Mouse (Mus musculus): ENCODE data around the gene Acbd4. TPM values are rescaled to one million over a fixed set of nuclear protein-coding genes. Genes with fewer than 3 reads are reported as not detected.
A peak's percentile ranks its signal among the peaks of the same experiment; 100 is the strongest.

Gene Acbd4
- total and polyA plus RNA-seq, 2 experiments from 2014 or later = 16.3 to 21.6 TPM

DNA sequence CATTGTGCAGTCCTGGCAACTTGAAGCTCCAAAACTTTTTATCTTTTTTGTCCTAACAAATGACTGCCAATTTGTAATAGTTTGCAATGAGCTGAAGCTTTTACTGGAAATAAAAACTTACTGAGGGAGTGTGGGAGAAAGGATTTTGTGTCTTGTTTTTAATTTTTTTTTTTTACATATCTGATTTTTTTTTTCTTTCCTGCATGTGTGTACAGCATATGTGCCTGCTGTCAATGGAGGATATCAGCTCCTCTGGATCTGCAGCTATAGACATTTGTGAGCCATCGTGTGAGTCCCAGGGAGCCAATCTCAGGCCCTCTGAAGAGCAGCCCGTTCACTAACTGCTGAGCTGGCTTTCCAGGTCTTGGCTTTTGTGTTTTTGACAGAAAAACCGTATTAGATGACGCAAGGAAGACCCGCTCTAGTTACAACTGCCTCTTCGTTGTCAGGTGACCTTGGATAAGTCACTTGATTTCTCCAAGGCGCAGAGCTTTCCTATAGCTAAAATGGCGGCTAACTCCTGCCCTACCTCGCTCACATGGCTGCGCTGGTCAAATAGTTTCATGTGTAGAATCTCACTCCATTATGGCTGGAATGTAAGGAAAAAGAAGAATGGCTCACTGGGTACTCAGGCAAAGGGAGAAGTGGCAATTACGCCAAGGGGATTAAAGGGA is 12.9 kb downstream of the Acbd4 start:
- ATAC-seq (ENCODE audit: insufficient read depth, low read depth) (no peak), DNase-seq (ENCODE audit: low spot score) (no peak)
- peaks cover 25% of the 10 kb centered on the region for H3K4me1 ChIP-seq (ENCODE audit: control insufficient read depth, insufficient read depth)
- H3K9me3 ChIP-seq (replicated peaks; ENCODE audit: control insufficient read depth, low read length) = no peaks in the 10 kb centered on the region
- peak overlapping the region; percentile 56 for H3K4me3 ChIP-seq (ENCODE audit: low read depth, low read length)
- H3K4me2 ChIP-seq (ENCODE audit: low read depth, low read length) = peak overlapping the region; percentile 63
- WGBS = 85% methylated on average over 11 of the region's 11 CpGs
- no peak for TF ChIP-seq CTCF (IDR thresholded peaks at IDR 0.05; ENCODE audit: low read depth)
- no peak for TF ChIP-seq EP300 (IDR thresholded peaks at IDR 0.05; ENCODE audit: low read depth)
- H3K36me3 ChIP-seq (replicated peaks; ENCODE audit: control insufficient read depth, insufficient read depth, low read length) = no peaks in the 10 kb centered on the region
- H3K9ac ChIP-seq (replicated peaks; ENCODE audit: low read depth, low read length) = 0 out of 2 replicates have a peak overlapping the region, but pooled peaks have one; percentile 68
- H3K27me3 ChIP-seq (ENCODE audit: control insufficient read depth, insufficient read depth, low read length) = no peaks in the 10 kb centered on the region
- H3K27ac ChIP-seq (ENCODE audit: low read depth) = peak overlapping the region; percentile 86

DNA sequence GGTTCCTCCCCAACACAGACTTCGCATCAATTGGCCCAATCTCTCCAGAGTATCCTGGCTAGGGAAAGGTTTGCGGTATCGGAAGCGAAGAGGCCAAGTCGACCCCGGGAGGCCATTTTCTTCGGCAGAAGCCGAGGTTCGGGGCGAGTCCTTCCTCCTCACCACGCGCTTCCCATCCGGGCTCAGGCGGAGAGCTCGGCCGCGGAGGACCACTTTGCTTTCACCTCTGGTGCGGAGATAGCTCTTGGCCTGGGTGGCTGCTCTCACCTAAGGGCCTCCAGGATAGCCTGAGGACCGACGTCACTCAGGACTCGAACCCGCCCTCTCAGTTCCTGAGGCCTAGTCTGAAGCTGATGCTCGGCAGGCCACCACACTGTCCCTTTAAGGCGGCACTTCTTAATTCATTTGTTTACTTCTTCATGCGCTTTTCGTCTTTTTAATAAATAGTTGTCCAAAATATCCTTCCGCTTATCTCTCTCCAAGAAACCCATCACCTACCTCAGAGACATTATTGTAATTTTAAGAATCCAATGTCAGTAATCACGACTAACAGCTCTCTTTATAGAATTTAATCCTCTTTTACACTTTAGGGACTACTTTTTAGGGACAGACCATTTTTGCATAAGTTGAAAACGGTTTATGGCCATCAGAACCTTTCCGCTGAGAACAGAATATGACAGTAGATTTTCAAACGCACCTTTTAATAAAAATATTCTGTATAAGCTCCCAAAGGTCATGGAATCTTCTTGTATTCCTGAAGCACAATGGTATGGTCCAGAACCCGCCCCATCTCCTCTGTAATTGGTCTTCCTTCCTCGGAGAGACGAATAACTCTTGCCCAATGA is 13.9 kb downstream of the Acbd4 start:
- peak; percentile 88 for DNase-seq (ENCODE audit: low spot score)
- ATAC-seq (ENCODE audit: insufficient read depth, low read depth) = peak; percentile 52
- H3K27me3 ChIP-seq (ENCODE audit: control insufficient read depth, insufficient read depth, low read length) = no peaks in the 10 kb centered on the region
- H3K9ac ChIP-seq (replicated peaks; ENCODE audit: low read depth, low read length) = peak overlapping the region; percentile 68
- WGBS = under 1% methylated on average over 34 of the region's 34 CpGs
- H3K9me3 ChIP-seq (replicated peaks; ENCODE audit: control insufficient read depth, low read length) = no peaks in the 10 kb centered on the region
- peak overlapping the region; percentile 56 for H3K4me3 ChIP-seq (ENCODE audit: low read depth, low read length)
- peaks cover 25% of the 10 kb centered on the region for H3K4me1 ChIP-seq (ENCODE audit: control insufficient read depth, insufficient read depth)
- no peaks in the 10 kb centered on the region for H3K36me3 ChIP-seq (replicated peaks; ENCODE audit: control insufficient read depth, insufficient read depth, low read length)
- H3K27ac ChIP-seq (ENCODE audit: low read depth) = peak overlapping the region; percentile 86
- H3K4me2 ChIP-seq (ENCODE audit: low read depth, low read length) = peak overlapping the region; percentile 63
- TF ChIP-seq EP300 (IDR thresholded peaks at IDR 0.05; ENCODE audit: low read depth) (peak; percentile 81), CTCF (IDR thresholded peaks at IDR 0.05; ENCODE audit: low read depth) (no peak)

DNA sequence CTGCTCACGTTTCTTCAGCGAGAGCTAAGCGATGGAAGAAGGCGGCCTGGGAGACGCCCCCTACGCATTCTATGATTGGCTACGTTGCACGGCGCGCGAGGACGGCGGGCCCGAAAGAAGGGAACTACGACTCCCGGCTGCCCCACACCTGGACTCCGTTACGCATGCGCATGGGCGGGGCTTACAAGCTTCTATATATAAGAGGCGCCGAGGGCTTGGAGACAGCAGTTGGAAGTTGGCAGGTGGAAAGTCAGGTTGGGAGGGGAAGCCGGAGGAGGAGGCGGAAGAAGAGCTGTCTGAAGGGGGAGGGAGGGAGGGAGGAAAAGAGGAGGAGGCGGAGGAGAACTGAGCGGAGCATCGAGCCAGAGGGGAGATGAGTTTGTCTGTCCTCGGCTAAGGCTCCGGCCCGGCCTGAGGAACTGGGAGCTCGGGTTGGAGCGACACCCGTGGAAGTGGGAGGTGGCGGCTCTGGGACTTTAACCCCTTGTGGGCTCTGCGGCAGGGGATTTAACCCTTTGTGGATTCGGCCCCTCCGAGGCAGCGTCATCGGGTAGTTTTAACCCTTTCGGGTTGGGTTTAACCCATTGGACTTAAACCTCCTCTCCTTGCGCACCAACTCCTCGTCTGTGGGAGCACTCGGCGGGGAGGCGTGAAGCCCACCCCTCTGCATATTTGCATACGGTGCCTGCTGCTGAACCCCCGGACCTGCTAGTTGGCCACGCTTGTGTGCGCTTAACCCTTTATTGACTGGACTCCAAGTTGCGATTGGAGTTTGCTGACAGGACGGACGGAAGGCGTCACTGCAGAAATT is 14.7 kb downstream of the Acbd4 start, which contains the start of gene Hexim1:
TSS of gene Hexim1 (plus strand) at position 224 of the 811 bp plus-strand sequence.
- Histone ChIP-seq H3K36me3 (replicated peaks; ENCODE audit: control insufficient read depth, insufficient read depth, low read length) (no peaks in the 10 kb centered on the region), H3K9ac (replicated peaks; ENCODE audit: low read depth, low read length) (peak within 1 kb of the TSS; percentile 80), H3K4me1 (ENCODE audit: control insufficient read depth, insufficient read depth) (peaks cover 23% of the 10 kb centered on the region), H3K4me3 (ENCODE audit: low read depth, low read length) (peak within 1 kb of the TSS; percentile 71), H3K4me2 (ENCODE audit: low read depth, low read length) (peak within 1 kb of the TSS; percentile 98), H3K9me3 (replicated peaks; ENCODE audit: control insufficient read depth, low read length) (no peaks in the 10 kb centered on the region), H3K27ac (ENCODE audit: low read depth) (peak within 1 kb of the TSS; percentile 86), H3K27me3 (ENCODE audit: control insufficient read depth, insufficient read depth, low read length) (no peaks in the 10 kb centered on the region)
- TF ChIP-seq CTCF (IDR thresholded peaks at IDR 0.05; ENCODE audit: low read depth) (no peak), EP300 (IDR thresholded peaks at IDR 0.05; ENCODE audit: low read depth) (no peak)
- WGBS = under 1% methylated on average over 52 of the region's 53 CpGs
- ATAC-seq (ENCODE audit: insufficient read depth, low read depth) (peak; percentile 91), DNase-seq (ENCODE audit: low spot score) (peak; percentile 100)

DNA sequence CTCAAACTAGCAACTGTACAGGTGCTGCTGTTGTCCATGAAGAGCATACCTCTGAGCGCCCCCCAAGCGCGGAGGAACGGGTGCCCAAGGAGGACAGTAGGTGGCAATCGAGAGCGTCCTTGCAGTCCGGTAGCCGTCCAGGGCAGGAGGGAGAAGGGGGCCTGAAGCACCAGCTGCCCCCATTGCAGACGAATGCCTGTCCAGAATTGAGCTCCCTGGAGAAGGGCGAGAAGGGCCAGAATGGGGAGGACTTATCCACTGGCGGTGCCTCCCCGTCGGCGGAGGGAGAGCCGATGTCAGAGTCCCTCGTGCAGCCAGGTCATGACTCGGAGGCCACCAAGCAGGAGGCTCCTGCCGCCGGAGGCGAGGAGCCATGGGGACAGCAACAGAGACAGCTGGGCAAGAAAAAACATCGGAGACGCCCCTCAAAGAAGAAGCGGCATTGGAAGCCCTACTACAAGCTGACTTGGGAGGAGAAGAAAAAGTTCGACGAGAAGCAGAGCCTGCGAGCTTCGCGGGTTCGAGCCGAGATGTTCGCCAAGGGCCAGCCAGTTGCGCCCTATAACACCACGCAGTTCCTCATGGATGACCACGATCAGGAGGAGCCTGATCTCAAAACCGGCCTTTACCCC is 15.6 kb downstream of the Acbd4 start:
- peak overlapping the region; percentile 98 for H3K4me2 ChIP-seq (ENCODE audit: low read depth, low read length)
- DNase-seq (ENCODE audit: low spot score) (peak; percentile 76), ATAC-seq (ENCODE audit: insufficient read depth, low read depth) (peak; percentile 33)
- no peaks in the 10 kb centered on the region for H3K36me3 ChIP-seq (replicated peaks; ENCODE audit: control insufficient read depth, insufficient read depth, low read length)
- peaks cover 16% of the 10 kb centered on the region for H3K4me1 ChIP-seq (ENCODE audit: control insufficient read depth, insufficient read depth)
- H3K4me3 ChIP-seq (ENCODE audit: low read depth, low read length) = peak overlapping the region; percentile 71
- peak overlapping the region; percentile 80 for H3K27ac ChIP-seq (ENCODE audit: low read depth)
- H3K9ac ChIP-seq (replicated peaks; ENCODE audit: low read depth, low read length) = peak overlapping the region; percentile 80
- under 1% methylated on average over 35 of the region's 35 CpGs for WGBS
- no peaks in the 10 kb centered on the region for H3K27me3 ChIP-seq (ENCODE audit: control insufficient read depth, insufficient read depth, low read length)
- H3K9me3 ChIP-seq (replicated peaks; ENCODE audit: control insufficient read depth, low read length) = no peaks in the 10 kb centered on the region
- TF ChIP-seq CTCF (IDR thresholded peaks at IDR 0.05; ENCODE audit: low read depth) (peak; percentile 84), EP300 (IDR thresholded peaks at IDR 0.05; ENCODE audit: low read depth) (no peak)

DNA sequence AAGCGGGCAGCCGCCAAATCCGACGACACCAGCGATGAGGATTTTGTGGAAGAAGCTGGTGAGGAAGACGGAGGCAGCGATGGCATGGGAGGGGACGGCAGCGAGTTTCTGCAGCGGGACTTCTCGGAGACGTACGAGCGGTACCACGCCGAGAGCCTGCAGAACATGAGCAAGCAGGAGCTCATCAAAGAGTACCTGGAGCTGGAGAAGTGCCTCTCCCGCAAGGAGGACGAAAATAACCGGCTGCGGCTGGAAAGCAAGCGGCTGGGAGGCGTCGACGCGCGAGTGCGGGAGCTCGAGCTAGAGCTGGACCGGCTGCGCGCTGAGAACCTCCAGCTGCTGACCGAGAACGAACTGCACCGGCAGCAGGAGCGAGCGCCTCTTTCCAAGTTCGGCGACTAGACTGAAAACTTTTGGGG is 16.1 kb downstream of the Acbd4 start:
- Histone ChIP-seq H3K4me1 (ENCODE audit: control insufficient read depth, insufficient read depth) (peaks cover 11% of the 10 kb centered on the region), H3K9me3 (replicated peaks; ENCODE audit: control insufficient read depth, low read length) (no peaks in the 10 kb centered on the region), H3K9ac (replicated peaks; ENCODE audit: low read depth, low read length) (peak overlapping the region; percentile 80), H3K4me3 (ENCODE audit: low read depth, low read length) (peak overlapping the region; percentile 71), H3K27ac (ENCODE audit: low read depth) (peak overlapping the region; percentile 80), H3K36me3 (replicated peaks; ENCODE audit: control insufficient read depth, insufficient read depth, low read length) (no peaks in the 10 kb centered on the region), H3K4me2 (ENCODE audit: low read depth, low read length) (peak overlapping the region; percentile 98), H3K27me3 (ENCODE audit: control insufficient read depth, insufficient read depth, low read length) (no peaks in the 10 kb centered on the region)
- WGBS = 1% methylated on average over 38 of the region's 38 CpGs
- no peak for TF ChIP-seq CTCF (IDR thresholded peaks at IDR 0.05; ENCODE audit: low read depth)
- no peak for TF ChIP-seq EP300 (IDR thresholded peaks at IDR 0.05; ENCODE audit: low read depth)
- peak; percentile 66 for DNase-seq (ENCODE audit: low spot score)
- no peak for ATAC-seq (ENCODE audit: insufficient read depth, low read depth)

All from heart, postnatal 0 days (tissue).